Mouse (Mus musculus) limb, embryonic 11.5 days (tissue): ENCODE results near the gene Acyp1. TPM values are rescaled to one million over a fixed set of nuclear protein-coding genes. Genes with fewer than 3 reads are reported as not detected.

ENCODE experiments used
- ATAC-seq: fragments of 200-750 bp; cut with Nextera tagmentation; 2 replicates; pipeline ENCODE4 v1.8.0; 2017; ENCODE audit warnings: low read depth; ENCODE audit not compliant: insufficient number of reproducible peaks, low FRiP score, low TSS enrichment
- DNase-seq: peaks from one replicate; pipeline ENCODE4 v3.0.0-alpha.2; 2015; ENCODE audit warnings: low spot score
- H3K27ac ChIP-seq: fragments of 300-500 bp; sonication (generic); replicated peaks from 2 replicates; pipeline ENCODE4 v1.5.1; 2014; ENCODE audit warnings: low read depth, mild to moderate bottlenecking, low read length
- H3K27me3 ChIP-seq: fragments of 300-500 bp; sonication (generic); 2 replicates; pipeline ENCODE4 v1.6.1; 2014; ENCODE audit warnings: mild to moderate bottlenecking, low read length, mixed read lengths; ENCODE audit not compliant: control insufficient read depth, insufficient read depth
- H3K36me3 ChIP-seq: fragments of 300-500 bp; sonication (generic); 2 replicates; pipeline ENCODE4 v1.6.1; 2014; ENCODE audit warnings: mild to moderate bottlenecking, low read length, moderate library complexity, mixed read lengths; ENCODE audit not compliant: control insufficient read depth, insufficient read depth
- H3K4me1 ChIP-seq: fragments of 300-500 bp; sonication (generic); 2 replicates; pipeline ENCODE4 v1.6.1; 2014; ENCODE audit warnings: low read length, mixed read lengths; ENCODE audit not compliant: control insufficient read depth, insufficient read depth
- H3K4me2 ChIP-seq: fragments of 300-500 bp; sonication (generic); 2 replicates; pipeline ENCODE4 v1.6.1; 2014; ENCODE audit warnings: low read depth, mild to moderate bottlenecking, moderate library complexity; ENCODE audit not compliant: severe bottlenecking
- H3K4me3 ChIP-seq: fragments of 300-500 bp; sonication (generic); 2 replicates; pipeline ENCODE4 v1.5.1; 2014; ENCODE audit warnings: low read depth, low read length
- H3K9ac ChIP-seq: fragments of 300-500 bp; sonication (generic); 2 replicates; pipeline ENCODE4 v1.6.1; 2014; ENCODE audit warnings: mild to moderate bottlenecking, low read length
- H3K9me3 ChIP-seq: fragments of 300-500 bp; sonication (generic); 2 replicates; pipeline ENCODE4 v1.6.1; 2016; ENCODE audit warnings: low read length; ENCODE audit not compliant: control insufficient read depth
- WGBS: fragments of 180-500 bp; shearing (Covaris S2); extraction: QIAGEN DNeasy Blood & Tissue Kit; methylation state at CpG from one replicate; pipeline ENCODE4 v1.1.7; 2014; 5-methylcytosine and 5-hydroxymethylcytosine counted together
- polyA plus RNA-seq: library from polyadenylated mRNA; unstranded; fragments of >200 nt; fragmentation: Nextera tagmentation; extraction: Ambion mirVana; gene quantifications from 2 replicates; pipeline ENCODE4 v1.2.1, GENCODE M21; 2014

Gene Acyp1
- polyA plus RNA-seq, 1 experiment from 2014 or later = 62.3 TPM

DNA sequence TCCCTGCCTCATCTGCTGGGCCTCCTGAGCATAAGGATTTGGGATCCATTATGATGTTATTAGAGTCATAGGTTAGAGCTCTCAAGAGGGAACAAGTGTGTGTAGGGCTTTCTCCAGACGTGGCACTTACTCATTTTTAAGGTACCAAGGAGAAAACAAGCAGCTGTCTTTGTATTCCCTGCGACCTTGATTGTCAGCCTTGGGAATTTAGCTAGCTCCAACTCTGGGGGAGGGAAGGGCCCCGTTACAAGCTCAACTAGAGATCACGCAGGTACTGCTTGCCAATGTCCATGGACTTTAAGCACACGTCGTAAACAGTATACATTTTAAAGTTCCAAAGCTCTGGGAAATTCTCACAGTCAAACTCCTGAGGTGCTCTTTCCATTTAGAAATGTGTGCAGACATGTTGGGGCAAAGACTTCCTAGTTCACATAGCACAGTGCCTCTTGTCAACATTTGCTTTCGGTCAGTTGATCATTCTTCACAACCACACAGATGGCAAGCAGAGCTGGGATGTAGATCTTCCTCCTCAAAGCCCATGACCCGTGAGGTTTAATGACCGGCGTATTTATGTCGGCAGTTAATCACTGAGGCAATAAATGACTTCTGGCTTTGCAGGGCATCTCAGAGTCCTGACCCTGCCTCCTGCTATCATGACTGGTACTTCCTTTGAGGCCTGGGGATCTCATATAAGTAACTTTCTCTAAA, 10.0 kb upstream of the Acyp1 start:
- ATAC-seq (no peak), DNase-seq (peak; percentile 50)
- Histone ChIP-seq H3K4me3 (no peak overlapping the region), H3K4me1 (peaks cover 15% of the 10 kb centered on the region; the same call in 1 of the 2 replicates), H3K9ac (no peak overlapping the region), H3K9me3 (no peaks in the 10 kb centered on the region), H3K36me3 (peaks cover 5% of the 10 kb centered on the region; the same call in 1 of the 2 replicates), H3K27ac (no peak overlapping the region), H3K27me3 (no peaks in the 10 kb centered on the region), H3K4me2 (no peak overlapping the region)
- 19% methylated on average over 11 of the region's 11 CpGs for WGBS

DNA sequence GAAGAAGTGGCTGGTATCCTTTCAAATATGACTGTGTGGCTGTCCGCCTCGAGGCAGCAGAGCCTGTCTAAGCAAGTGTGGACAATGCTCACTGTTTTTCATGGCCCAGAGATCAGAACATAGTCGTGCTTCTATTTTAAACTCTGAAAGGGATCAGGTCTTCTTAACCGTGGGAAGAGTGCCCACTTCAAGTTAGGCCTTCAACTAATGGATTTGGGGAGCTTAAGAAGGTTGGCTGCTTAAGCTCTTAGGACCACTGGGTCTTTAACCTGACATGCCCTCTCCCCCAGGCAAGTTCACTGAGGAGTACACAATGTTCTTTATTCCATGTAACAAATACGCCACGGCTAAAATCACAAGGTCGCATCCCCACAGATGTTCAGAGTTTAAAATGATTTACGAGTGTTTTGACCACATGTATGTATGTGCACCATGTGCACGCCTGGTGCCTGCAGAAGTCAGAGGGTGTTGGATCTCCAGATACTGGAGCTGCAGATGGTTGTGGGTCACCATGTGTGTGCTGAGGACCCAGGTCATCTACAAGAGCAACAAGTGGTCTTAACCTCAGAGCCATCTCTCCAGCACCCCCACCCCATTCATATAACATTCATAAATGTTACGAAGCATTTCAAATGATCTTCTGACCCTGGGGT, 9.2 kb upstream of the Acyp1 start:
- ATAC-seq = no peak
- Histone ChIP-seq H3K27ac (no peak overlapping the region), H3K4me2 (no peak overlapping the region), H3K4me3 (no peak overlapping the region), H3K9me3 (no peaks in the 10 kb centered on the region), H3K4me1 (peaks cover 15% of the 10 kb centered on the region; the same call in 1 of the 2 replicates), H3K36me3 (peaks cover 3% of the 10 kb centered on the region; the same call in 1 of the 2 replicates), H3K27me3 (no peaks in the 10 kb centered on the region), H3K9ac (no peak overlapping the region)
- WGBS = 63% methylated on average over 10 of the region's 10 CpGs
- DNase-seq = no peak

DNA sequence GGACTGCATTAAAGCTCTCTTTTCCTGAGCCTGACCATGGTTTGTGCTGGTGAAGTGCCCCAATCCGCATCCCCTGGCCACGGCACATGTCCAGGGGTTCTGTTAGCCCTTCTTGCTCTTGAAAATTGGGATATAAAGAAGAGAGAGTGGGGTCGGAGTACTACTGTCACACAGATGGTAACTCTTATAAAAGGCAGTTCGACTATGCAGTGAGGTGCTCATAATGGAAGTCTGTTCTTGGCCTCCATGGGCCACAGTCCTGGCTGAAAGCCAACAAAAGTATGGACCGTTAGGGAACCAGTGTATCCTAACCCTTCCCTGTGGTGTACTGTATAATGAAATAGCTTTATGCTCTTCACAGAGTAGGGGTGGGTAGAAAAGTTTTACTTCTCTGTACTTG, 8.7 kb upstream of the Acyp1 start:
- H3K9me3 ChIP-seq = no peaks in the 10 kb centered on the region
- no peak for ATAC-seq
- 74% methylated on average over 5 of the region's 5 CpGs for WGBS
- peaks cover 15% of the 10 kb centered on the region; the same call in 1 of the 2 replicates for H3K4me1 ChIP-seq
- no peak overlapping the region for H3K27ac ChIP-seq
- H3K27me3 ChIP-seq = no peaks in the 10 kb centered on the region
- no peak for DNase-seq
- no peak overlapping the region for H3K9ac ChIP-seq
- no peak overlapping the region for H3K4me3 ChIP-seq
- peaks cover 3% of the 10 kb centered on the region; the same call in 1 of the 2 replicates for H3K36me3 ChIP-seq
- no peak overlapping the region for H3K4me2 ChIP-seq

DNA sequence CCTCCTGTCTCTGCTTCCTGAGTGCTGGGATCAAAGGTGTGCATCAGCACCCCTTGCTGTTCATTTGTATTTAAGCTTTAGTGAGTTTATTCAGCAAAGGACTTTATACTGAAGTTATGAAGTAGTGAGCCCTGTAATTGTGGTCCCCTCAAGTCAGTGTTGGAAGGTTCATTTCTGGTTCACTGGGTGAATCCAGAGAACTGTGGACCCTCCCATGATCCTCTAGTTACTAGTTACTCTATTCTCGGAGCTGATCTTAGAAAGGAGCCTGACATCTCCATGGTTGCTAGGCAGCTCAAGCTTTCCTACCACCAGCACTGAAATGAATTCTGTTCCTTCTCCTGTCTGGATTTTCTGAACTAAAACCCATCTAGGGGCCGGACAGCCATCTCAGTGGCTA, 7.3 kb upstream of the Acyp1 start:
- Histone ChIP-seq H3K4me2 (no peak overlapping the region), H3K9ac (no peak overlapping the region), H3K27ac (no peak overlapping the region), H3K9me3 (no peaks in the 10 kb centered on the region), H3K4me1 (peaks cover 15% of the 10 kb centered on the region; the same call in 1 of the 2 replicates), H3K4me3 (no peak overlapping the region), H3K27me3 (no peaks in the 10 kb centered on the region), H3K36me3 (no peaks in the 10 kb centered on the region; the same call in 1 of the 2 replicates)
- ATAC-seq = no peak
- WGBS = 92% methylated on average over 2 of the region's 2 CpGs
- no peak for DNase-seq

DNA sequence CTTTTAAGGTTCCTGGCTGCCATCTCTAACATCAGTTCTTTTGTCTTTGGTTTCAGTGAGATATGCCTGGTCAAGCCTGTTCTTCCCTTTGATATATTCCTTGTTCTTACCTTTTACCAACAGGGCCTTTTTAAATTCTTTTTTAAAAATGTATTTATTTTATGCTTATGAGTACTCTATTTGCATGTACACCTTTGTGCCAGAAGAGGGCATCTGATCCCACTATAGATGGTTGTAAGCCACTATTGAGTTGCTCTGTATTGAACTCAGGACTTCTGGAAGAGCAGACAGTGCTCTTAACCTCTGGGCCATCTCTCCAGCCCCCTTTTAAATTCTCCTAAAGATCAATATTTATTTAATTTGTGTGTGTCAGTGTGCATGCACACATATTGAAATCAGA, 4.7 kb upstream of the Acyp1 start:
- H3K27ac ChIP-seq = no peak overlapping the region
- no peak overlapping the region for H3K4me2 ChIP-seq
- no peak for DNase-seq
- no peaks in the 10 kb centered on the region for H3K36me3 ChIP-seq
- H3K4me3 ChIP-seq = no peak overlapping the region
- no peaks in the 10 kb centered on the region for H3K9me3 ChIP-seq
- peaks cover 14% of the 10 kb centered on the region for H3K4me1 ChIP-seq
- no peaks in the 10 kb centered on the region for H3K27me3 ChIP-seq
- no peak for ATAC-seq
- H3K9ac ChIP-seq = no peak overlapping the region

DNA sequence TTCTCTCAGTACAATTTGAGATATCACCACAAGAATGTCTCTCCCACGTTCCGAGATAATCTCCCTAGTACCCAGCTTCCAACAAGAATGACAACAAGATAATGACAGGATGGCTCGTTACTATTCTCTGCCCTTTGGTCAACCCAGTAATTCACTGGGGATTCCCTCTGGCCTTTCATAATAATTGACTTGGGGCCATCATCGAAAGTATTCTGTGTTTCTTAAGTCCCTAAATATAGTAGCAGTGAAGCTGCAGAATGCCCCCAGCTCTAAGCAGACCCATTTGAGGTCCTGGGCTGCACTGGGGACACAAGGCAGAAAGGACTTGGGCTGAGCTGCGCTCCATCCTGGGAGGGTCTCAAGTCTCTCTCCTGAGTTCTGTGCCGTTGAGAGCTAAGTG, 4.0 kb upstream of the Acyp1 start:
- Histone ChIP-seq H3K36me3 (no peaks in the 10 kb centered on the region), H3K4me3 (no peak overlapping the region), H3K27me3 (no peaks in the 10 kb centered on the region), H3K9ac (no peak overlapping the region; the same call in 1 of the 2 replicates), H3K27ac (no peak overlapping the region), H3K4me2 (no peak overlapping the region), H3K9me3 (no peaks in the 10 kb centered on the region), H3K4me1 (peaks cover 14% of the 10 kb centered on the region)
- no peak for ATAC-seq
- no peak for DNase-seq
- 80% methylated on average over 6 of the region's 6 CpGs for WGBS

DNA sequence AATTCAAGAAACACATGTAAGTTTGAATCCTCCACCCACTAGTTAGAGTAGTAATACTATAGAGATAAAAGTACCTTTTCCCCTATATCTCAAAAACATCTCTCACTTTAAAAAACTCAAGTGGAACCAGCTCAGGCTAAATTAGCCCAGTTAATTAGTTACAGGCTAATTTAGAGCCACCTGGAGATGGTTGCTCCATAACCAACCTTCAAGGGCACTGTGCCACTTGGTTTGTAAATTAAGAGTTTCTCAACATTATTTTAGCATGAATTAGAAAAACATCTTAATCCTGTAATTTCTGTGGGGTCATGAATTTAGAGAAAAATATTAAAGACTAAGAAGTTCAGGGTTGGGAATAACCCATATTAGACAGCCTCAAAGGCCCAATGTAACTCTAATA, 3.3 kb upstream of the Acyp1 start:
- peaks cover 9% of the 10 kb centered on the region for H3K4me1 ChIP-seq
- H3K4me3 ChIP-seq = no peak overlapping the region
- DNase-seq (no peak), ATAC-seq (no peak)
- H3K27me3 ChIP-seq = no peaks in the 10 kb centered on the region
- no peaks in the 10 kb centered on the region for H3K9me3 ChIP-seq
- H3K4me2 ChIP-seq = no peak overlapping the region
- no peaks in the 10 kb centered on the region for H3K36me3 ChIP-seq
- H3K9ac ChIP-seq = no peak overlapping the region
- no peak overlapping the region for H3K27ac ChIP-seq

DNA sequence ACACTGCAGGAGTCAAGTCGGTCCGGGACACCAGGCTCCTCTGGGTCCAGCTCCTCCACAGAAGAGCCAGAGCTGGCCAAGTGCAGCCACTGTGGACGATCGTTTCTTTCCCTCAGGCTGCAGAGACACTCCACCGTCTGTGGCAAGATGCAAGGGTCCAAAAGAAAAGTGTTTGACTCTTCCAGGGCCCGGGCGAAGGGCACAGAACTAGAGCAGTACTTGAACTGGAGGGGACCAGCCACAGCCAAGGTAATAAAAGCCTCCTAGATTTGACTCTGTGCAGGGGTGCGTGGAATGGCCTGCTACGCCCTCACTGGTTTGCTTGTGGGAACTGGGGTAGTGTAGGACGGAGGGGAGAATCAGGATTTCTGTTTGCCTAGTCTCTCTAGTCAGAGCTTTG, 2.4 kb upstream of the Acyp1 start:
- WGBS = 72% methylated on average over 10 of the region's 10 CpGs
- Histone ChIP-seq H3K27ac (no peak overlapping the region), H3K9ac (no peak overlapping the region), H3K9me3 (no peaks in the 10 kb centered on the region), H3K36me3 (no peaks in the 10 kb centered on the region), H3K4me2 (no peak overlapping the region), H3K4me3 (no peak overlapping the region), H3K4me1 (peaks cover 7% of the 10 kb centered on the region), H3K27me3 (no peaks in the 10 kb centered on the region)
- no peak for DNase-seq
- no peak for ATAC-seq
